Mouse (Mus musculus) heart, adult 2 months (tissue): ENCODE results near the gene Plac1. TPM values are rescaled to one million over a fixed set of nuclear protein-coding genes. Genes with fewer than 3 reads are reported as not detected.

Experiments
- DNase-seq, 2 experiments: peaks; one replicate each; pipeline ENCODE4 v3.0.0; 2021
- H3K27ac ChIP-seq: fragments of 200-600 bp; 2 replicates; pipeline ENCODE4 v1.8.1; 2022
- H3K27me3 ChIP-seq: fragments of 200-500 bp; 2 replicates; pipeline ENCODE4 v1.6.1; 2012; ENCODE audit warnings: mild to moderate bottlenecking, low read length, inconsistent platforms, mixed read lengths; ENCODE audit not compliant: control insufficient read depth, insufficient read depth
- H3K36me3 ChIP-seq: fragments of 200-500 bp; 2 replicates; pipeline ENCODE4 v1.6.1; 2012; ENCODE audit warnings: low read length, inconsistent platforms; ENCODE audit not compliant: control insufficient read depth, insufficient read depth
- H3K4me1 ChIP-seq: fragments of 200-500 bp; 2 replicates; pipeline ENCODE4 v1.6.1; 2011; ENCODE audit warnings: low read length; ENCODE audit not compliant: control insufficient read depth, insufficient read depth
- H3K4me3 ChIP-seq: fragments of 200-600 bp; 2 replicates; pipeline ENCODE4 v1.8.1; 2022
- H3K79me2 ChIP-seq: fragments of 200-500 bp; replicated peaks from 2 replicates; pipeline ENCODE4 v1.6.1; 2012; ENCODE audit warnings: mild to moderate bottlenecking, inconsistent platforms, low read length, moderate library complexity, mixed read lengths; ENCODE audit not compliant: control insufficient read depth, insufficient read depth
- H3K9ac ChIP-seq: fragments of 200-500 bp; 2 replicates; pipeline ENCODE4 v1.6.1; 2012; ENCODE audit warnings: low read depth, mild to moderate bottlenecking, control low read depth, inconsistent platforms, low read length, mixed read lengths
- CTCF ChIP-seq: fragments of 200-600 bp; IDR thresholded peaks from 2 replicates; pipeline ENCODE4 v1.8.1; 2022; ENCODE audit warnings: antibody characterized with exemption, mild to moderate bottlenecking, moderate library complexity
- EP300 ChIP-seq: fragments of 200-500 bp; IDR thresholded peaks from 2 replicates; pipeline ENCODE4 v1.6.1; 2011; ENCODE audit warnings: low read depth, low read length, control low read depth; ENCODE audit not compliant: insufficient read depth
- POLR2A ChIP-seq: fragments of 200-500 bp; IDR thresholded peaks from 2 replicates; pipeline ENCODE4 v1.6.1; 2011; ENCODE audit warnings: mild to moderate bottlenecking, low read depth, low read length, control low read depth; ENCODE audit not compliant: insufficient read depth
- WGBS: fragments of 180-500 bp; shearing (Covaris S2); methylation state at CpG from one replicate; pipeline ENCODE4 v1.1.7; 2018; 5-methylcytosine and 5-hydroxymethylcytosine counted together
- intact Hi-C: fragments of 180-260 bp; cut with DNase I; formaldehyde crosslinking; loops from one replicate; pipeline ENCODE4 v1.15.1; 2025
- polyA plus RNA-seq: library from polyadenylated mRNA; depleted of rRNA; stranded (reverse); fragments of >200 nt; gene quantifications from 2 replicates; pipeline ENCODE4 v1.2.3, GENCODE M21; 2012
- total RNA-seq, 2 experiments: library from RNA; stranded (reverse); gene quantifications; 2 replicates each; pipeline ENCODE4 v1.2.3; 2021

Plac1 gene
- total and polyA plus RNA-seq, 3 experiments: not detected

GRCm38 (mm10) chrX:53162589-53162988 is 77.3 kb downstream of the Plac1 start:
- no peaks in the 10 kb centered on the region for H3K27me3 ChIP-seq
- no peaks in the 10 kb centered on the region for H3K79me2 ChIP-seq
- intact Hi-C loops: loop anchor here (5.0 kb wide), 1 partner anchor 45 kb away; no protein-coding TSS in a partner anchor
- peaks cover 4% of the 10 kb centered on the region; the same call in 1 of the 2 replicates for H3K4me1 ChIP-seq
- no peak overlapping the region for H3K27ac ChIP-seq
- no peak for DNase-seq
- no peak overlapping the region for H3K9ac ChIP-seq
- no peak overlapping the region for H3K4me3 ChIP-seq
- H3K36me3 ChIP-seq: no peaks in the 10 kb centered on the region
- WGBS: 67% methylated on average over 4 of the region's 4 CpGs
- TF ChIP-seq POLR2A: no peak
- no peak for TF ChIP-seq EP300
- no peak for TF ChIP-seq CTCF

GRCm38 (mm10) chrX:53161583-53161982 is 78.3 kb downstream of the Plac1 start:
- no peak for TF ChIP-seq EP300
- no peak for TF ChIP-seq POLR2A
- TF ChIP-seq CTCF: no peak
- intact Hi-C loops: loop anchor here (5.0 kb wide), 1 partner anchor 44 kb away; no protein-coding TSS in a partner anchor
- peak in 1 of 2 experiments; percentile 6 for DNase-seq

GRCm38 (mm10) chrX:53161115-53161514 is 78.8 kb downstream of the Plac1 start:
- Histone ChIP-seq H3K27ac (no peak overlapping the region), H3K4me3 (no peak overlapping the region), H3K36me3 (no peaks in the 10 kb centered on the region), H3K27me3 (no peaks in the 10 kb centered on the region), H3K79me2 (no peaks in the 10 kb centered on the region), H3K9ac (no peak overlapping the region), H3K4me1 (no peaks in the 10 kb centered on the region; the same call in 1 of the 2 replicates)
- WGBS: 42% methylated on average over 5 of the region's 5 CpGs
- DNase-seq: peak; percentile 17 to 25
- TF ChIP-seq EP300 (no peak), CTCF (no peak), POLR2A (no peak)
- intact Hi-C loops: loop anchor here (5.0 kb wide), 1 partner anchor 44 kb away; no protein-coding TSS in a partner anchor

More at GRCm38 (mm10) chrX:53161583-53161982, 78.3 kb downstream of the Plac1 start:
- 61% methylated on average over 4 of the region's 4 CpGs for WGBS
- no peaks in the 10 kb centered on the region for H3K36me3 ChIP-seq
- no peak overlapping the region for H3K4me3 ChIP-seq
- no peaks in the 10 kb centered on the region for H3K27me3 ChIP-seq
- peaks cover 1% of the 10 kb centered on the region; the same call in 1 of the 2 replicates for H3K4me1 ChIP-seq
- no peak overlapping the region for H3K27ac ChIP-seq
- H3K9ac ChIP-seq: no peak overlapping the region
- H3K79me2 ChIP-seq: no peaks in the 10 kb centered on the region

DNA sequence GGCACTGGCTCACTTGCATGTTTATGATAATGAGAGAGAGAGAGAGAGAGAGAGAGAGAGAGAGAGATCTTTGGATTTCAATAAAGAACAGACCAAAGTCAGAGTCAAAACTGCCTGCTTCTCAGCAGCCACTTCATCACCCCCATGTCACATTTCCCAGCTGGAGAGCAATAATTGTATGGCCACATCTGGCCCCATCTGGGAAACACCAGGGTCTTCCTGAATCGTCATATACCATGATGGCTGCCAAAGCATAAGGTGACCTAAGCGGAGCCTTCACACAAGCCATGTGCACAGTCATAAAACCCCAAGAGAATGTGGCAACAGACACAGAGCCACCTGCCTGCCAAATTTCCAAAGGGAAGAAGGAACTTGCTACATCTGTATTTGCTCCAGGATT is 91.9 kb downstream of the Plac1 start:
- Histone ChIP-seq H3K9ac (no peak overlapping the region), H3K27ac (no peak overlapping the region), H3K27me3 (no peaks in the 10 kb centered on the region), H3K4me1 (no peaks in the 10 kb centered on the region; the same call in none of the 2 replicates), H3K79me2 (no peaks in the 10 kb centered on the region), H3K36me3 (no peaks in the 10 kb centered on the region), H3K4me3 (no peak overlapping the region)
- WGBS: 37% methylated on average over 2 of the region's 2 CpGs
- TF ChIP-seq CTCF (no peak), EP300 (no peak), POLR2A (no peak)
- DNase-seq: no peak
- intact Hi-C loops: no loop called here

- no peak overlapping the region for H3K4me3 ChIP-seq
- intact Hi-C loops: no loop called here
- WGBS: 64% methylated on average over 5 of the region's 5 CpGs
- H3K9ac ChIP-seq: no peak overlapping the region
- no peaks in the 10 kb centered on the region; the same call in 1 of the 2 replicates for H3K4me1 ChIP-seq
- no peak for DNase-seq
- H3K27ac ChIP-seq: no peak overlapping the region
- TF ChIP-seq CTCF (no peak), POLR2A (no peak), EP300 (no peak)
- H3K36me3 ChIP-seq: no peaks in the 10 kb centered on the region
- no peaks in the 10 kb centered on the region for H3K79me2 ChIP-seq
- no peaks in the 10 kb centered on the region for H3K27me3 ChIP-seq
Measured at GRCm38 (mm10) chrX:53146389-53146917, 93.5 kb downstream of the Plac1 start.

- Histone ChIP-seq H3K4me3 (no peak overlapping the region), H3K79me2 (no peaks in the 10 kb centered on the region), H3K36me3 (no peaks in the 10 kb centered on the region), H3K27ac (no peak overlapping the region), H3K9ac (no peak overlapping the region), H3K27me3 (no peaks in the 10 kb centered on the region), H3K4me1 (no peaks in the 10 kb centered on the region)
- DNase-seq: no peak
- 84% methylated on average over 2 of the region's 2 CpGs for WGBS
- no peak for TF ChIP-seq POLR2A
- TF ChIP-seq CTCF: no peak
- no peak for TF ChIP-seq EP300
- intact Hi-C loops: no loop called here
Measured at GRCm38 (mm10) chrX:53139641-53140040, 100.3 kb downstream of the Plac1 start.
